Mouse (Mus musculus): ENCODE measurements around the gene Angptl7.

GRCm38 (mm10) chr4:148533613-148534328 is 33.5 kb upstream of the Angptl7 start:
- no peak for TF ChIP-seq CTCF (IDR thresholded peaks at IDR 0.05)
- TF ChIP-seq EP300 (IDR thresholded peaks at IDR 0.05) = no peak

Measured in lung, postnatal 0 days (tissue).